Mouse (Mus musculus) neural tube, embryonic 12.5 days (tissue): Measurements from ENCODE around the gene Trp53i11. TPM values are rescaled to one million over a fixed set of nuclear protein-coding genes. Genes with fewer than 3 reads are reported as not detected.

ENCODE experiments used
- ATAC-seq: fragments of 200-750 bp; cut with Nextera tagmentation; 2 replicates; pipeline ENCODE4 v1.8.0; 2017; ENCODE audit warnings: low read depth, mild to moderate bottlenecking, moderate TSS enrichment, moderate library complexity; ENCODE audit not compliant: low FRiP score
- H3K27ac ChIP-seq: fragments of 300-500 bp; sonication (generic); 2 replicates; pipeline ENCODE4 v1.5.1; 2016
- H3K27me3 ChIP-seq: fragments of 300-500 bp; sonication (generic); replicated peaks from 2 replicates; pipeline ENCODE4 v1.6.1; 2016; ENCODE audit warnings: mild to moderate bottlenecking
- H3K36me3 ChIP-seq: fragments of 300-500 bp; sonication (generic); 2 replicates; pipeline ENCODE4 v1.6.1; 2016; ENCODE audit warnings: mild to moderate bottlenecking
- H3K4me1 ChIP-seq: fragments of 300-500 bp; sonication (generic); 2 replicates; pipeline ENCODE4 v1.6.1; 2016
- H3K4me2 ChIP-seq: fragments of 300-500 bp; sonication (generic); replicated peaks from 2 replicates; pipeline ENCODE4 v1.6.1; 2016; ENCODE audit warnings: mild to moderate bottlenecking
- H3K4me3 ChIP-seq: fragments of 300-500 bp; sonication (generic); 2 replicates; pipeline ENCODE4 v1.5.1; 2016
- H3K9ac ChIP-seq: fragments of 300-500 bp; sonication (generic); 2 replicates; pipeline ENCODE4 v1.6.1; 2016; ENCODE audit warnings: mild to moderate bottlenecking
- H3K9me3 ChIP-seq: fragments of 300-500 bp; sonication (generic); 2 replicates; pipeline ENCODE4 v1.6.1; 2016; ENCODE audit warnings: mild to moderate bottlenecking
- WGBS: fragments of 180-500 bp; shearing (Covaris S2); methylation state at CpG from one replicate; pipeline ENCODE4 v1.1.7; 2016; 5-methylcytosine and 5-hydroxymethylcytosine counted together
- polyA plus RNA-seq: library from polyadenylated mRNA; unstranded; fragments of >200 nt; fragmentation: Nextera tagmentation; extraction: Ambion mirVana; gene quantifications from 2 replicates; pipeline ENCODE4 v1.2.1, GENCODE M21; 2016

Gene Trp53i11
- polyA plus RNA-seq, 1 experiment from 2014 or later: 230 TPM

- H3K9ac ChIP-seq: no peak overlapping the region
- 55% methylated on average over 2 of the region's 2 CpGs for WGBS
Measured at GRCm38 (mm10) chr2:93175721-93176120, 11.6 kb upstream of the Trp53i11 start.

GRCm38 (mm10) chr2:93176193-93176798 lies 11.1 kb upstream of the Trp53i11 start:
- Histone ChIP-seq H3K27me3 (peaks cover 4% of the 10 kb centered on the region; the same call in 1 of the 2 replicates), H3K4me1 (peaks cover 66% of the 10 kb centered on the region), H3K9ac (no peak overlapping the region), H3K4me3 (no peak overlapping the region), H3K27ac (peak overlapping the region; percentile 63), H3K4me2 (peak overlapping the region; percentile 38), H3K9me3 (no peaks in the 10 kb centered on the region), H3K36me3 (no peaks in the 10 kb centered on the region)
- peak; percentile 3; the same call in 1 of the 2 replicates for ATAC-seq
- 16% methylated on average over 4 of the region's 4 CpGs for WGBS

More at GRCm38 (mm10) chr2:93175721-93176120, 11.6 kb upstream of the Trp53i11 start:
- Histone ChIP-seq H3K4me2 (no peak overlapping the region), H3K4me1 (peaks cover 72% of the 10 kb centered on the region), H3K9me3 (no peaks in the 10 kb centered on the region), H3K27ac (peak overlapping the region; percentile 63; the same call in 1 of the 2 replicates), H3K36me3 (no peaks in the 10 kb centered on the region), H3K4me3 (no peak overlapping the region), H3K27me3 (peaks cover 4% of the 10 kb centered on the region; the same call in 1 of the 2 replicates)
- ATAC-seq: no peak

GRCm38 (mm10) chr2:93176871-93177667 lies 10.3 kb upstream of the Trp53i11 start:
- H3K4me1 ChIP-seq: peaks cover 66% of the 10 kb centered on the region
- WGBS: 2% methylated on average over 17 of the region's 17 CpGs
- H3K27me3 ChIP-seq: peaks cover 4% of the 10 kb centered on the region; the same call in 1 of the 2 replicates
- peak overlapping the region; percentile 38 for H3K4me2 ChIP-seq
- no peaks in the 10 kb centered on the region for H3K36me3 ChIP-seq
- H3K9ac ChIP-seq: 0 out of 2 replicates have a peak overlapping the region, but pooled peaks have one; percentile 2
- H3K9me3 ChIP-seq: no peaks in the 10 kb centered on the region
- peak overlapping the region; percentile 63 for H3K27ac ChIP-seq
- no peak overlapping the region for H3K4me3 ChIP-seq
- ATAC-seq: peak; percentile 80

GRCm38 (mm10) chr2:93177668-93178312 lies 9.6 kb upstream of the Trp53i11 start:
- H3K9ac ChIP-seq: no peak overlapping the region
- H3K4me1 ChIP-seq: peaks cover 62% of the 10 kb centered on the region
- H3K4me2 ChIP-seq: peak overlapping the region; percentile 38
- H3K27ac ChIP-seq: peak overlapping the region; percentile 63; the same call in 1 of the 2 replicates
- H3K9me3 ChIP-seq: no peaks in the 10 kb centered on the region
- H3K4me3 ChIP-seq: no peak overlapping the region
- H3K27me3 ChIP-seq: peaks cover 4% of the 10 kb centered on the region; the same call in 1 of the 2 replicates
- no peaks in the 10 kb centered on the region for H3K36me3 ChIP-seq
- WGBS: 67% methylated on average over 20 of the region's 20 CpGs
- ATAC-seq: 0 out of 2 replicates have a peak, but pooled peaks have one; percentile 7

GRCm38 (mm10) chr2:93178313-93178677 lies 9.1 kb upstream of the Trp53i11 start:
- Histone ChIP-seq H3K4me3 (no peak overlapping the region), H3K9ac (no peak overlapping the region), H3K4me2 (no peak overlapping the region), H3K36me3 (no peaks in the 10 kb centered on the region), H3K4me1 (peaks cover 61% of the 10 kb centered on the region), H3K9me3 (no peaks in the 10 kb centered on the region), H3K27me3 (peaks cover 4% of the 10 kb centered on the region; the same call in 1 of the 2 replicates), H3K27ac (peak overlapping the region; percentile 63; the same call in 1 of the 2 replicates)
- WGBS: 67% methylated on average over 4 of the region's 4 CpGs
- ATAC-seq: no peak

GRCm38 (mm10) chr2:93179603-93180002 lies 7.7 kb upstream of the Trp53i11 start:
- Histone ChIP-seq H3K4me1 (peaks cover 57% of the 10 kb centered on the region), H3K4me3 (no peak overlapping the region), H3K27ac (peak overlapping the region; percentile 66; the same call in 1 of the 2 replicates), H3K9me3 (no peaks in the 10 kb centered on the region), H3K27me3 (peaks cover 4% of the 10 kb centered on the region; the same call in 1 of the 2 replicates), H3K9ac (no peak overlapping the region), H3K4me2 (peak overlapping the region; percentile 58), H3K36me3 (no peaks in the 10 kb centered on the region)
- no peak for ATAC-seq
- 47% methylated on average over 5 of the region's 5 CpGs for WGBS

- no peaks in the 10 kb centered on the region for H3K9me3 ChIP-seq
- WGBS: 1% methylated on average over 41 of the region's 41 CpGs
- peak overlapping the region; percentile 38 for H3K9ac ChIP-seq
- H3K4me1 ChIP-seq: peaks cover 51% of the 10 kb centered on the region
- H3K4me3 ChIP-seq: peak overlapping the region; percentile 25
- H3K4me2 ChIP-seq: peak overlapping the region; percentile 58
- peak overlapping the region; percentile 66 for H3K27ac ChIP-seq
- H3K36me3 ChIP-seq: no peaks in the 10 kb centered on the region
- H3K27me3 ChIP-seq: peaks cover 4% of the 10 kb centered on the region; the same call in 1 of the 2 replicates
- no peak for ATAC-seq
Measured at GRCm38 (mm10) chr2:93180077-93180844, 7.1 kb upstream of the Trp53i11 start.

- Histone ChIP-seq H3K4me2 (no peak overlapping the region), H3K9me3 (no peaks in the 10 kb centered on the region), H3K27me3 (peaks cover 4% of the 10 kb centered on the region; the same call in 1 of the 2 replicates), H3K9ac (no peak overlapping the region), H3K4me3 (no peak overlapping the region), H3K27ac (no peak overlapping the region), H3K4me1 (peaks cover 29% of the 10 kb centered on the region), H3K36me3 (no peaks in the 10 kb centered on the region)
- 73% methylated on average over 8 of the region's 11 CpGs for WGBS
- no peak for ATAC-seq
Measured at GRCm38 (mm10) chr2:93182859-93183258, 4.5 kb upstream of the Trp53i11 start.

GRCm38 (mm10) chr2:93188020-93188760 lies 842 bp downstream of the Trp53i11 start:
- H3K27me3 ChIP-seq: no peaks in the 10 kb centered on the region
- no peaks in the 10 kb centered on the region for H3K9me3 ChIP-seq
- peak overlapping the region; percentile 99 for H3K9ac ChIP-seq
- H3K27ac ChIP-seq: peak overlapping the region; percentile 81
- H3K36me3 ChIP-seq: no peaks in the 10 kb centered on the region
- H3K4me1 ChIP-seq: peaks cover 57% of the 10 kb centered on the region
- under 1% methylated on average over 53 of the region's 53 CpGs for WGBS
- peak; percentile 13; the same call in 1 of the 2 replicates for ATAC-seq
- peak overlapping the region; percentile 93 for H3K4me3 ChIP-seq
- H3K4me2 ChIP-seq: peak overlapping the region; percentile 83

- ATAC-seq: no peak
- peaks cover 64% of the 10 kb centered on the region for H3K4me1 ChIP-seq
- WGBS: 6% methylated on average over 19 of the region's 19 CpGs
- no peaks in the 10 kb centered on the region for H3K9me3 ChIP-seq
- H3K4me3 ChIP-seq: peak overlapping the region; percentile 93
- peak overlapping the region; percentile 99 for H3K9ac ChIP-seq
- no peaks in the 10 kb centered on the region for H3K27me3 ChIP-seq
- peak overlapping the region; percentile 83 for H3K4me2 ChIP-seq
- no peaks in the 10 kb centered on the region; the same call in 1 of the 2 replicates for H3K36me3 ChIP-seq
- H3K27ac ChIP-seq: peak overlapping the region; percentile 81
Measured at GRCm38 (mm10) chr2:93188761-93189458, 1.6 kb downstream of the Trp53i11 start.
